Comparison of ENCODE assay signal across 20 mouse cellular contexts in genomic region chr3:133557602-133558001, GRCm38 (mm10).
"Had no signal": no experiment of that assay in that cellular context is flagged by ENCODE, and none has a peak within 500 bp of the region (broad histone marks: within the 10 kb centered on the region; RNA-seq: fewer than 3 reads in every experiment).

No protein-coding gene starts in this region.

- H3K4me3 ChIP-seq: kidney, embryonic 15.5 days; left cerebral cortex, adult 2 months; limb, embryonic 12.5 days; limb, embryonic 15.5 days; liver, embryonic 12.5 days; liver, embryonic 15.5 days had no signal

- H3K4me1 ChIP-seq: kidney, embryonic 15.5 days; limb, embryonic 12.5 days; limb, embryonic 15.5 days; liver, embryonic 12.5 days; liver, embryonic 15.5 days had no signal

- H3K27ac ChIP-seq: kidney, embryonic 15.5 days; left cerebral cortex, adult 2 months; limb, embryonic 12.5 days; limb, embryonic 15.5 days; liver, embryonic 12.5 days; liver, embryonic 15.5 days; stomach, postnatal 0 days had no signal

- H3K36me3 ChIP-seq: kidney, embryonic 15.5 days; limb, embryonic 12.5 days; limb, embryonic 15.5 days; liver, embryonic 12.5 days; liver, embryonic 15.5 days had no signal

- H3K9me3 ChIP-seq: kidney, embryonic 15.5 days; limb, embryonic 12.5 days; limb, embryonic 15.5 days; liver, embryonic 12.5 days; liver, embryonic 15.5 days had no signal

- ATAC-seq: liver, embryonic 12.5 days had no signal

- H3K4me2 ChIP-seq: kidney, embryonic 15.5 days; limb, embryonic 12.5 days; limb, embryonic 15.5 days; liver, embryonic 12.5 days; liver, embryonic 15.5 days; midbrain, embryonic 11.5 days had no signal

- DNase-seq: kidney, adult 8-10 months; kidney, postnatal 10 days; kidney, postnatal 36 days; layer of hippocampus, postnatal 36 days; left cerebral cortex, postnatal 4 days; lung, adult 2 months; lung, postnatal 10 days; lung, postnatal 36 days; midbrain, embryonic 14.5 days; thymus, adult 2 months; thymus, postnatal 14 days; thymus, postnatal 4 days had no signal

- H3K27me3 ChIP-seq: kidney, embryonic 15.5 days; limb, embryonic 12.5 days; limb, embryonic 15.5 days; liver, embryonic 12.5 days; liver, embryonic 15.5 days had no signal

- H3K9ac ChIP-seq: kidney, embryonic 15.5 days; limb, embryonic 12.5 days; limb, embryonic 15.5 days; liver, embryonic 12.5 days; liver, embryonic 15.5 days had no signal
